Mouse (Mus musculus): Measurements from ENCODE around the gene Myo9b.
A peak's percentile ranks its signal among the peaks of the same experiment; 100 is the strongest.

The Myo9b gene

DNA sequence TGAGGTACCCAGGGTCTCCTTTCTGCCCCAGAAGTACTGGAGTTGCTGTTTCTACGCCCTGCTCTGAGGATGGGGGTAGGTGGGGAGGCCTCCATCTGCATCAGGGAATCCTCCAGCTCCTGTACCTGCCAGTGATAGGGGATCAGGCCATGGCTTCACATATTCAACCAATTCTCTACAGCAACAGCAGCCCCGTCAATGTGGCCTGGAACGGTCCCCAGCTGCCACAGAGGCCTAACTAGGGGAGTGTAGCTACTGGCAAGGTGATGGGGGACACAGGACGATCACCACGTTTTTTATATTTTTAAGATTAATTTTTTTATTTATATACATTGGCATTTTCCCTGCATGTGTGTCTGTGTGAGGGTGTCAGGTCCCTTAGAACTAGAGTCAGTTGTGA lies 119.9 kb downstream of the Myo9b start:
- no peak for DNase-seq

DNA sequence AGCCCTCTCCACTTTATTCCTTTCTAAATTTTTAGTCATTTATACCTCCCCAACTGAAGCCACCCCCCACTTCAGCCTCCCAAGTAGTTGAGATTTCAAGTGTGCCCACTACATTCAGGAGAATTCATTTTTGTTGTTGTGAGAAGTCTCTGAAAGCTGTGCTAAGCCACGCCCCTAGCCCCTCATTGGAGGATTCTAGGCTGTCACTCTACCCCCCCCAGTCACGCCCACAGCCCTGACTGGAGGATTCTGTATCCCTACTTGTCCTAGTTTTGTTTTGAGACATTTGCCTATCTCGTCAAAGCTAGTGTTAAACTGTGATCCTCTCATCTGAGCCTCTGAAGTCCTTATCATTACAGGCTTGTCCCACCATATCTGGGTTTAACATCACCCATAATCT lies 120.4 kb downstream of the Myo9b start:
- no peak for DNase-seq

DNA sequence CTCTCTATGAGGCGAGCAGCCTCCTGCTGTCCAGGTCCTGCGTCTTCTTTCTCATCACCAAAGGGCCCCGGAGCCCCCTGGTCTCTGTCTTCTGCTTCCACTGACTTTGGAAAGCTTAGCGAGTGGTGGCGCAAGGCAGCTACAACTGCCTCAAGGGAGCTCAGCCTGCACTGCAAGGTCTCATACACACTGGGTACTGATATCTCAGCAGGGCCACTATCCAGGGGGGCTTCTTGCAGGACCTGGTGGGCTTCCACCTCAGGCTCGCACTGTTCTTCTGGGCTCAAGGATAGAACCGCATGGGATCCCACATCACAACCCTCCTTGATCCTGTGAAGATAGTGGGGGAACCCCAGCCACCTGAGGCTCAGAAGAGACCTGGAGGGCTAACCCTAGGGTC lies 122.0 kb downstream of the Myo9b start:
- no peak for DNase-seq

DNA sequence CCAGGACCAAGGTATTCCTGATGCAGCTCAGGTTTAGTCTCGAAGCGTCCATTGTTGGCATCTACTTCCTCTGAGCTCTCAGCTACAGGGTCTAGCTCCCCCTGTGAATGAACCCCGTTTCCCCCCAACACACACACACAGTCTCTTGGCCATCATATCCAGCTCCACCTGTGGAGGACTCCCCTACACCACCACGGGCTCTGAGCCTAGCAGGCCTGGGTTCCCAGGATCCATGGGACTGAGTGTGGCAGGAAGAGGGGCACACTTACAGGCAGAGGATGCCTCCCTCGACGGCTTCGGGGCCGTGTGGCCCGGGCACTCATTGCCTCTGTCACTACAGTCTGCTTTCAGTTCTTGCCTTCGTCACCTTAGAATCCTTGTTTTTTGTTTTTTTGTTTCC lies 122.6 kb downstream of the Myo9b start:
- DNase-seq = no peak

DNA sequence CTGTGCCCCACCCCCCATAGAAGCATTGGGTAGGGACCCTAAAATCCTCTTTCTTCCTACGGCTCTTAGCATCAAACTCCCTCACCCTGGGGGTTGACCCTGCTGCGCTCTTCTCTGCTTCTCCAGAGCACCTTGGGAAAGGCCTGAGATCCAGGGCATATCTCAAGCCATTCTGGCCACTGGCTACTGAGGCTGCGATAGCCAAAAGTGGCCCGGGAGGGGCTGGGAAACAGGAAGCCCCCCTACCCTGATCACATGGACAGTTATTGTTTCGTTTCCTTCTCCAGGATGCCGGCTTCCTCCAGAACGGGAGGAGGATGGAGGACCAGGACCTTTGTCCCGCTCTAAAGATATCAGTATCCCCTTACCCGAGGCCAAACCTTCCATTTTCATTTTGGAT lies 123.1 kb downstream of the Myo9b start, which contains the start of gene Ushbp1:
TSS of gene Ushbp1 (minus strand) at position 174 of the 400 bp plus-strand sequence.
- peak; percentile 52 for DNase-seq

DNA sequence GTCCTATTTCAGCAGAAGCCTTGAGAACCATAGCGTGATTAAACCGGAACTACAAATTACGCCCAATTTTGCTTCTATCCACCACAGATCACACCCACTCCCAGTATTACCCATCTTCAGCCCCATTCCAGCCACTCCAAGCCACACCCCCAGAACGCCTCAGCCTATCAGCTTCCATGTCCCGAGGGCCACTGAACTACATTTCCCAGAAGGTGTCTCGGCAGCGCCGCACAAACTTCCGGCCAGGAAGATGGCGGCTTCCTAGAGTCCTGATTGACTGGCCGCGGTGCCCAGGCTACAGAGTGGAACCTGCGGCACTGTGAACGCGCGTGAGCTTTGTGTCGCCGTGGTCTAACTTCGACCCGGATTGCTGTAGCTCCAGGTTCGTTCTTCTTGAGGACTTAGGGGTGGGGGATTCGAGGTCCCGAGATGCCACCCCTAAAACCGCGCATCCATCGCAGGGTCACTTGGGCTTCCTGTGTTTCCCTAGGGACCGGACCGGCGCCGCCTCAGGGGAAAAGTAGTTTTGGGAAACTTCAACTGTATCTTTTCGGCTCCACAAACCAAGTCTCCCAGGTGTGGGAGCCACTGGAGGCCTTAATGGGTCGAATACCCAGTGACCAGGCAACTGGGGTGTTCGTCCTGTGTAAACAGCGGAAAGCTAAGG lies 124.3 kb downstream of the Myo9b start, which contains the start of gene Babam1:
TSS of gene Babam1 (plus strand) at position 223 of the 667 bp plus-strand sequence.
- DNase-seq = peak; percentile 93

DNA sequence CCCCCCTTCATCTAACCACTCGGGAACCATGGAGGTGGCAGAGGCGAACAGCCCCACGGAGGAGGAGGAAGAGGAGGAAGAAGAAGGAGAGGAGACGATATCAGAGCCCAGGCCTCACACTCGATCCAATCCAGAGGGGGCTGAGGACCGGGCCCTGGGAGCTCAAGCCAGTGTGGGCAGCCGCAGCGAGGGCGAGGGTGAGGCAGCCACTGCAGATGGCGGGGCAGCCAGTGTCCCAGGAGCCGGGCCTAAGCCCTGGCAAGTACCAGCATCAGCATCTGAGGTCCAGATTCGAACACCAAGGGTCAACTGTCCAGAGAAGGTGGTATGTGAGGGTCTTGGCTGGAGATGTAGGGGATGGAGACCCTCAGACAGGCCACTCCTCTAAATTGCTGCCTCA lies 125.2 kb downstream of the Myo9b start:
- DNase-seq = no peak

DNA sequence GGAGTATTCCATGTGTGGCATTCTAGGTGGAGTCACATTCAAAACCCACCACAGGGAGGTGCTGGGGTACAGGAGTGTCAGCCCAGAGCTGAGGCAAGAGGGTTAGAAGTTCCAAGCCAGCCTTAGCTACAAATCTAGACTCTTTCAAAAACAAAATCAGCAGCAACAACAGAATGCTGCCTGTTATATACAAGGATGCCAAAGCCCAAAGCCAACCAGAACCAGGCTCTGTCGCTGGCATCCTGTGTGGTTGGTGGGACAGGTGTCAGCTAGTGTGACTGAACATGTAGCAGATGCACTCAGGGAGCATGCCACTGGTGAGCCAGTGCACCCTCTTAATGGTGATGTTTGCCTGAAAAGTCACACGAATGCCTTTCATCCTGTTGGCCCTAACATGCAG lies 128.3 kb downstream of the Myo9b start:
- no peak for DNase-seq

DNA sequence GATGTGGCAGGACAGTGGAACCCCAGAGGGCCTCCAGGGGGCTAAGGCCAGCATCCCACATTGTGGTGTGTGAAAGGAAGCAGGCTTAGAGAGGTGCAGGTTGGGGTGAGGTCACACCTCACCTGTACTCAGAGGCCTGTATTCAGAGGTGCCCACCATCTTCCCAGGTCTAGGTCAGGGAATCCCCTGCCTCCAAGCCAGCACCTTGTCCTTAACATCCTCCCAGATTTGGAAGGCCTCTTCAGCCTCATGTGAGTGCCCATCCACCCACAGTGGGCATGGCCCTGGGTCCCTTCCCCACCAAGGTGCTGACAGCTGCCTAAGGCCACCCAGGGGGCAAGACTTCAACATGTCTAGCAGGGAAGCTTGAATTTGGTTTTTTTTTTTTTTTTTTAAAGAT lies 128.9 kb downstream of the Myo9b start:
- no peak for DNase-seq

DNA sequence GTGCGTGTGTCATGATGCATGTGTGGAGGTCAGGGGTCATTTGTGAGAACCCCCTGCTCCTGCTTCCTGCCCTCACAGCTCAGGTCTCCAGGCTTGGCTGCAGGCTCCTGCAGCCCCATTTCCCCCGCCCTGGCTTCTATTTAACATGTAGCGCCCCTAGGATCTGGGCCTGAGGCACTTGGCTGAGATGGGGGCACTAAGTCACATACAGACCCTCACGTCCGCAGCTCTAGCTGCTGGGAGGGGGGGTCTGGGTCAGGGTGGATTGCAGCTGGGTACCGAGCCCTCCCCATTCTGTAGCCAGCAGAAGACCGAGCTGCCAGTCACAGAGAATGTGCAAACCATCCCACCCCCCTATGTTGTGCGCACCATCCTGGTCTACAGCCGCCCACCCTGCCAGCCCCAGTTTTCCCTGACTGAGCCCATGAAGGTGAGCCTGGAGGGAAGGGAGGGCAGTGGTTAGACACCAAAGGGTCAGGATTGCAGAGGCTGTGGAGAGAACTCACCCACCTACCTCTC lies 130.0 kb downstream of the Myo9b start:
- DNase-seq = no peak

DNA sequence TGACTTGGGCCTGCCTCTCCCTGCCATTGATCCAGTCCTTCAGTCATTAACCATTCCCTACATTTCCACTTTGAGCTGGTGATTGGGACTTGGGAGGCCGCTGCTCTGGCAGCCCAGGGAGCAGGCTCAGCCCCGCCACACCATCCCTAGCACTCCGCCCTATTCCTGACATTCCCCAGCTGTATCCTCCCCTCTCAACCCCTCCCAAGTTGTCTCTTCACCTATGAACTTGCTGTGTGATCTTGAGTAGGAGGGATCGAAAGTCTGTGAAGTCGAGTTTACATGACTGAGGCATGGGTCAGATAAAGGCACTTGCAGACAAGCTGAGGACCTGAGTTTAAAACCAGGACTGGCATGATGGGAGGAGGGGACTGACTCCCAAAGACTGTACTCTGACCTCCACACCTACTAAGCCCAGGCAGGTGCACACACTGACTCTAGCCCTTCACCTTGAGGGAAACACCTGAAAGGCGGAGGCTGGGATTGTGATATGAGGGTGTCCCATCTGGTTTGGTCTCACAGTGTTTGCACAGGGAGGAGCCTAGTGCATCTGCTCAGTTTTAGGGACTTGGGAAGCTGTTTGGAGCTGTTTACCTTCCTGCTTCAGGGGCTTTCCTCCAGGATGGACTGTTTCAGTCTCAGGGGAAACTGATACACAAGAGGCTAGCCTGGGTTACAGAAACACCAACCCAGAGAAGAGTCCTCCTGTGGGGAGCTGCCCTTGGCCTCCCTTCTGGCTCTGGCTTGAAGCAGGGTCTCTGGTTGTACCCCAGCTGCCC lies 130.8 kb downstream of the Myo9b start:
- no peak for DNase-seq

DNA sequence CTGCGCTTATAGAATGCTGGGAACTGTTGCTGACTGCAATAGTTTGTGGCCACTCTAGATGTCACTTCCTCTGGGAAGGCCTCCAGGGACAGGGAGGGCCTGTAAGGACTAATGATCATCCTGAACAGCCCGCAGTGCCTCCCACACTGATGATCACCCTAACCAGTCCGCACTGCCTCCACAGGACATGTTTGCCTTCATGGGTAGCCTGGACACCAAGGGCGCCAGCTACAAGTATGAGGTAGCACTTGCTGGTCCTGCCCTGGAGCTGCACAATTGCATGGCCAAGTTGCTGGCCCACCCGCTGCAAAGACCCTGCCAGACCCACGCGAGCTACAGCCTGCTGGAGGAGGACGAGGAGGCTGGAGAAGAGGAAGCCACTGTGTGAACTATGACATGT lies 131.5 kb downstream of the Myo9b start:
- no peak for DNase-seq

DNA sequence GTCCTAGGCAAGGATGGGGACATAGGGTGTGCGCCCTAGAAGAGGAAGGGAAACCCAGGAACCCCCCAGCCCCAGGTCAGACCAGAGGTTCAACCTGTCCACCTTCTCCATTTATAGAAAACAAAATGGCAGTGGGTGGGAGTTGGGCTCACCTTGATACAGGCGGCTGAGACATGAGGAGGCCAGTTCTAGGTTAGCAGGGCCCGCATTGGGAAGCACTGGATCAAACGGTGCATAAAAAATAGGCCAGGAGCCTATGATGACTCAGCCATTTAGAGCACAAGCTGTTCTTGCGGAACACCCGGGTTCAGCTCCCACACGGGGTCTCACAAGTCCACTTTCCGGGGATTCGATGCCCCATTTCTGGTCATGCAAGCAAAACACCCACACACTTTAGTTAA lies 132.4 kb downstream of the Myo9b start:
- DNase-seq = peak; percentile 51

DNA sequence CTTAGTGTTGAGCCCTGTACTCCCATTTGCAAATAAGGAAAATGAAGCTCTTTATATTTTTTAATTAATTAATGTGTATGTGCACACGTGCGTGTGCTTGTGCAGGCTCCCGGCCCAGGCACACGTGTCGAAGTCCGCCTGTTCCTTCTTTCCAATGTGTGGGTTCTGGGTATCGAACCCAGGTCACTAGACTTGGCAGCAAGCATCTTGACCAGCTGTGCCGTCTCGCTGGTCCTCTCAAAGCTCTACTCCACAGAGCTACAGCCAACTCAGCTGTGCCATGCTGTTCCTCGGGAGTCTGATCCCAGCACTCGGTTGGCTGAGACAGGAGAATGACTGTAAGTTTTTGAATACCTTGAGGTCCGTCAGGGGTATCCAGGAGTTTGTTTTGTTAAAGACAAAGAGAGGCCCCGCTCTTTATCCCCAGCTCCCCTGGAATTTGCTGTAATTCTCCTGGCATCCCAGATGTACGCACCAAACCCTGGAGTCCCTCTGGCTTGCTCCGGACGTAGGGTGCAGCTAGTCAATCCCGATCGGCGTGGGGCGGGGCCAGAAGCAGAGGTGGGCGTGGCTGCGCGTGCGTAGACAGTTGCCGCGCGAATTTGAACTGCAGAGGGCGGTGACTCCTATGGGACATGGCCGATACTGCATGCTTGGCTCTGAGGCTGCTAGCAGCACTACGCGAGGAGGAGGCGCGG lies 133.0 kb downstream of the Myo9b start, which contains the start of gene Ankle1:
TSS of gene Ankle1 (plus strand) at position 610 of the 698 bp plus-strand sequence.
- DNase-seq = peak; percentile 98

DNA sequence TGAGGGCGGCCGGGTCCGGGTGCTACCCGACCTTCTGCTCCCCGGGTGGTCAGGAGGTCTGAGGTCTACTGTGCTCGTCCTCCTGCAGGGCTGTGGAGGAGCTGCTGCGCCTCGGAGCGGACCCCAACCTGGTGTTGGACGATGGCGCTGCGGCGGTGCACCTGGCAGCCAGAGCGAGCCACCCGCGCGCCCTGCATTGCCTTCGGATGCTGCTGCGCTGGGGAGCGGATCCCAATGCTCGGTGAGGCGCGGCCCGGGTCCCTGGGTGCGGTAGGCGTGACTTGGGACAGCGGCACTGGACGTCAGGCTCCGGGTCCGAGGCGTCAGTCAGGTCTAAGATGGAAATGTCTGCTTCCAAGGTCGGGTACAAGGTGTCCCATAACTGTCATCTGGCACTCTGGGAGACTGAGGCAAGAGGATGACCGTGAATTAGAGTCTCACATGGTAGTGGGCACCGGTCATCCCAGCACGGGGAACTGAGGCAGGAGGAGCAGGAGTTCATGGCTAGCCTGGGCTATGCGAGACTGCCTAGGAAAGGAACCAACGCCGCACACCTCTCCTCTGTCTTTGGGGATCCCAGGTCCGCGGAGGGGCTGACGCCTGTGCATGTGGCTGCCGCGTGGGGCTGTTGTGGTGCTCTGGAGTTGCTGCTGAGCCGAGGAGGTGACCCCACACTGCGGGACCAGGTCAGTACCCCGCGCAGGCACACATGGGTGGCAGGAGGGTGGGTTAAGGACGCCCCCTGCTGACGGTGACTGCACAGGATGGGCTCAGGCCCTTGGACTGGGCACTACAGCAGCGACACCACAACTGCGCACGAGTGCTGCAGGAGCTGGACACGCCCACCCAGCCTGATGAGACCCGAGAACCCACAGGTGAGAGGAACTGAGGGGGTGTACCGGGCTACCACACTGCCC lies 133.8 kb downstream of the Myo9b start:
- DNase-seq = peak; percentile 78

DNA sequence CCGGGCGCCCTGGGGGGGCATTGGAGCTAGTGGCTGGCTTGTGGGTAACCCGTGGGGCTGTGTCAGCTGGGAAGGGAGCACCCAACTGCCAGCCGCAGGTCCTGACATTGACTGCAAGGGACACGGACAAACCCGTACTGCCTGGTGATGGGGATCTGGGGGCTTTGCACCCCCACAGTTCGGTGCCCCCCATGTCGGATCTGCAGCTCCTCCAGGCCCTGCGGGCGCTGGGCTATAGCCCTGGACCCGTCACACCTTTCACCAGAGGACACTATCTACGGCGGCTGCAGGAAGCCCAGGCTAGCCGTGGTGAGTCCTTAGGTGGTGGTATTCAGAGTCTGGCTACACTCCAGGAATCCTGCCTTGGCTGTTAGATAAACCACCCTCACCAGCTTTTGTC lies 134.9 kb downstream of the Myo9b start:
- DNase-seq = no peak

DNA sequence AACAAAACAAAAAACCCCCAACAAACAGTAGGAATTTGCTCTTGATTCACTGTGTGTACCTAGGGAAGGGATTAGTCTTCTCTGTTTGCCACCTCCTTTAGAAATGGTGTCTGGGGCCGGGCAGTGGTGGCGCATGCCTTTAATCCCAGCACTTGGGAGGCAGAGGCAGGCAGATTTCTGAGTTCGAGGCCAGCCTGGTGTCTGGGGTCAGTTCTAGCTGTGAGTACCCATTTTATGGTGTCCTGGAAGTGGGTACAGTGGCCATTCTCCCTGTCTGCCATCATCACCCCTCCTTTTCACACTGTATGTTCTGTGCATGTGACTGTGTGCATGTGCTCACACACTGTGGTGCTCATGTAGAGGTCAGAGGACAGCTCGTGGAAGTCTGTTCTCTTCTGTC lies 135.7 kb downstream of the Myo9b start:
- DNase-seq = no peak
